Mouse (Mus musculus) embryonic facial prominence, embryonic 13.5 days (tissue): ENCODE data around the gene Lypd5. TPM values are rescaled to one million over a fixed set of nuclear protein-coding genes. Genes with fewer than 3 reads are reported as not detected.
A peak's percentile ranks its signal among the peaks of the same experiment; 100 is the strongest.

Experiments
- ATAC-seq: fragments of 200-750 bp; cut with Nextera tagmentation; 2 replicates; pipeline ENCODE4 v1.8.0; 2017; ENCODE audit warnings: low read depth; ENCODE audit not compliant: insufficient number of reproducible peaks, insufficient read depth, low FRiP score, low TSS enrichment
- H3K27ac ChIP-seq: fragments of 300-500 bp; sonication (generic); 2 replicates; pipeline ENCODE4 v1.5.1; 2015; ENCODE audit warnings: moderate library complexity, mild to moderate bottlenecking, inconsistent platforms
- H3K27me3 ChIP-seq: fragments of 300-500 bp; sonication (generic); 2 replicates; pipeline ENCODE4 v1.6.1; 2015; ENCODE audit warnings: mild to moderate bottlenecking, inconsistent platforms
- H3K36me3 ChIP-seq: fragments of 300-500 bp; sonication (generic); 2 replicates; pipeline ENCODE4 v1.6.1; 2015; ENCODE audit warnings: mild to moderate bottlenecking, inconsistent platforms
- H3K4me1 ChIP-seq: fragments of 300-500 bp; sonication (generic); 2 replicates; pipeline ENCODE4 v1.6.1; 2015; ENCODE audit warnings: inconsistent platforms
- H3K4me2 ChIP-seq: fragments of 300-500 bp; sonication (generic); 2 replicates; pipeline ENCODE4 v1.6.1; 2015; ENCODE audit warnings: moderate library complexity, mild to moderate bottlenecking, inconsistent platforms
- H3K4me3 ChIP-seq: fragments of 300-500 bp; sonication (generic); 2 replicates; pipeline ENCODE4 v1.5.1; 2015; ENCODE audit warnings: mild to moderate bottlenecking, inconsistent platforms
- H3K9ac ChIP-seq: fragments of 300-500 bp; sonication (generic); 2 replicates; pipeline ENCODE4 v1.6.1; 2015; ENCODE audit warnings: mild to moderate bottlenecking, inconsistent platforms
- H3K9me3 ChIP-seq: fragments of 300-500 bp; sonication (generic); 2 replicates; pipeline ENCODE4 v1.6.1; 2016; ENCODE audit warnings: inconsistent platforms
- WGBS: fragments of 180-500 bp; shearing (Covaris S2); methylation state at CpG from one replicate; pipeline ENCODE4 v1.1.7; 2015; ENCODE audit warnings: mixed read lengths; 5-methylcytosine and 5-hydroxymethylcytosine counted together
- polyA plus RNA-seq: library from polyadenylated mRNA; unstranded; fragments of >200 nt; fragmentation: Nextera tagmentation; extraction: Ambion mirVana; gene quantifications from 2 replicates; pipeline ENCODE4 v1.2.1, GENCODE M21; 2015

The Lypd5 gene
- 0.45 and 0.91 TPM in 2 replicates for polyA plus RNA-seq

DNA sequence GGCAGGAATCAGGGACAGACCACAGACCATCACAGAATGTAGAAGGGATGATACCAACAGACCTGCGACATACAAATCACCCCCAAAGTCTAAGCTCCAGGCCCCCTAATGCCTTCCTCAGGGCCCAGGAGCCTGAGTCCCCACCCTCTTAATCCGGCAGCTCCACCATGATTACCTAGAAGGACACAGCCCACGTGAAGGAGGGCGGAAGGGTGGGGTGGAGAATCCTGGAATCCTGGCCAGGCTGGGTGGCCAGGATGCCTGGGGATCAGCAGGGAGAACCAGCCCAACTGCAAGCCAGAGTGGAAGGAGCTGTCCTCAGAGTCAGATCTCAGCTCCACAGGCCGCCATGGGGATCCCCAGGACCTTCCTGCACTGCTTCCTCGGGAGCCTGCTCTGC lies at the start of gene Lypd5:
Gene Lypd5, plus strand, starts transcription at position 301 of the 400 bp plus-strand sequence.
- Histone ChIP-seq H3K4me1 (no peaks in the 10 kb centered on the region), H3K9me3 (no peaks in the 10 kb centered on the region), H3K27ac (no peak within 1 kb of the TSS), H3K9ac (no peak within 1 kb of the TSS), H3K36me3 (no peaks in the 10 kb centered on the region), H3K27me3 (peaks cover 9% of the 10 kb centered on the region; the same call in 1 of the 2 replicates), H3K4me3 (no peak within 1 kb of the TSS), H3K4me2 (no peak within 1 kb of the TSS)
- WGBS: 43% methylated on average over 6 of the region's 6 CpGs
- ATAC-seq: no peak

DNA sequence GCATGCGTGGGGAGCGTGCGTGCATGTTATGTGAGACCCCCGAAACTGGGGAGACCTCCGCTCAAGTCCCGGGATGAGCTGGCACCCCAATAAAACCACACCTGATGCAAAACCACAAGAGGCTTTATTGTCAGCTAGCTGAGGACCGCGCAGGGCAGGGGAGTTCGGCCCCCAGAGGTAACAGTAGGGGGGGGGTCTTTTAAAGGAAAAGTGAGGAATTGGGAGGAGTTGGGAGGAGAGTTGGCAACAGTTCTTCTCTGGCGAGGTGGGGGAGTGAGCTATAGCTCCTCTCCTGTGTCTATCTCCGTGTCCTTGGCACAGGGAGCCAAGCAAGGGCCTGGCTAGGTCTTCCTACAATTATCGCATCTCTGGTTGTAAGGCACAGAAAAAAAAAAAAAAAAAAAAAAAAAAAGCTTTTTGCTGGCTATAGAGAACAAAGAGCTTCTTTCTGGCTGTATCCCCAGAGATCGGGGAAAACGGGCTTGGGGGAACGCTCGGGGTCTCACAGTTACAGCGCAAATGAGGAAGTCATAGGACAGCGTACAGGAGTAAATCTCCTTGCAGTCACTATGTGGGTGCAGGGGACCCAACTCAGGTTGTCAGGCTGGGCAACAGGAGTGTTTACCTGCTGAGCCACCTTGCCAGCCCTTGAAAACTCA lies 49.0 kb upstream of the Lypd5 start:
- 0 out of 2 replicates have a peak, but pooled peaks have one; percentile 1 for ATAC-seq
- Histone ChIP-seq H3K4me1 (peaks cover 11% of the 10 kb centered on the region), H3K27ac (peak overlapping the region; percentile 98), H3K9ac (peak overlapping the region; percentile 71), H3K27me3 (no peaks in the 10 kb centered on the region), H3K4me3 (peak overlapping the region; percentile 70), H3K36me3 (peaks cover 54% of the 10 kb centered on the region), H3K4me2 (peak overlapping the region; percentile 88), H3K9me3 (no peaks in the 10 kb centered on the region)
- under 1% methylated on average over 18 of the region's 18 CpGs for WGBS

DNA sequence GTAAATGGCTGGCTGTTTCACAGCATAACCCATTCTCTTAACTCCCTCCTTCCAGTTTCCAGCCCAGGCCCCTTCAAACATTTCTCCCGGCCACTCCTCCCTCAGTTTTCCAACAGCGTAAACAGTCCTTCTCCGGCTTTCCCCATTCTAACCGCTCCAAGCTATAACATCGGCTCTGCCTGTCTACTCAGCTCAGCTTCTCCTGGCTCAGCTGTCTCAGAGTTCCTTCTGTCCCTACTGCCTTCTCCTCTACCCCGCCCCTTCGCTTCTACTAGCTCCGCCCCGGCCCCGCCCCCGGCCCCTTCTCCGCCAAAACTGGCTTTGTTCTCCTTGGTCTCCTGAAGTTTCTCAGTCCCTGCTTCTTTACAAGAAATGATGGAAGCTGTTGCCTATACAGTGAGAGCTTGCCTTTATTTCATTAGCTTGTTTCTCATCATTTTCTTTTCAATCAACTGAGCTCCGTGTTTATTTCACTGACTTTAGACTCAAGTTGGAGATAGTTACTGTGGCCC lies 48.2 kb upstream of the Lypd5 start, which contains the start of gene Zfp61:
Gene Zfp61, minus strand, starts transcription at position 462 of the 512 bp plus-strand sequence.
- Histone ChIP-seq H3K9me3 (no peaks in the 10 kb centered on the region), H3K4me1 (peaks cover 11% of the 10 kb centered on the region), H3K9ac (peak within 1 kb of the TSS; percentile 71), H3K4me2 (peak within 1 kb of the TSS; percentile 88), H3K36me3 (peaks cover 46% of the 10 kb centered on the region), H3K27me3 (no peaks in the 10 kb centered on the region), H3K27ac (peak within 1 kb of the TSS; percentile 98), H3K4me3 (peak within 1 kb of the TSS; percentile 70)
- 2% methylated on average over 13 of the region's 13 CpGs for WGBS
- ATAC-seq: peak; percentile 70; the same call in 1 of the 2 replicates

- peak overlapping the region; percentile 85 for H3K9ac ChIP-seq
- no peak; the same call in 1 of the 2 replicates for ATAC-seq
These were observed 33.0 kb upstream of the Lypd5 start for GRCm38 (mm10) chr7:24315726-24316566.

GRCm38 (mm10) chr7:24316567-24317092 lies 32.4 kb upstream of the Lypd5 start, which contains the start of gene Zfp94:
Zfp94 (minus strand) TSS chr7:24316666.
- H3K9ac ChIP-seq: peak within 1 kb of the TSS; percentile 85
- ATAC-seq: peak; percentile 82
- 2% methylated on average over 33 of the region's 33 CpGs for WGBS
- H3K27me3 ChIP-seq: no peaks in the 10 kb centered on the region
- peak within 1 kb of the TSS; percentile 85 for H3K4me2 ChIP-seq
- peak within 1 kb of the TSS; percentile 90 for H3K27ac ChIP-seq
- H3K9me3 ChIP-seq: no peaks in the 10 kb centered on the region
- H3K36me3 ChIP-seq: peaks cover 13% of the 10 kb centered on the region
- H3K4me1 ChIP-seq: peaks cover 7% of the 10 kb centered on the region
- H3K4me3 ChIP-seq: peak within 1 kb of the TSS; percentile 68

More at GRCm38 (mm10) chr7:24315726-24316566, 33.0 kb upstream of the Lypd5 start:
- peak overlapping the region; percentile 90 for H3K27ac ChIP-seq
- peaks cover 19% of the 10 kb centered on the region for H3K36me3 ChIP-seq
- H3K9me3 ChIP-seq: no peaks in the 10 kb centered on the region
- peak overlapping the region; percentile 68 for H3K4me3 ChIP-seq
- 26% methylated on average over 29 of the region's 29 CpGs for WGBS
- peaks cover 7% of the 10 kb centered on the region for H3K4me1 ChIP-seq
- no peaks in the 10 kb centered on the region for H3K27me3 ChIP-seq
- peak overlapping the region; percentile 85 for H3K4me2 ChIP-seq

DNA sequence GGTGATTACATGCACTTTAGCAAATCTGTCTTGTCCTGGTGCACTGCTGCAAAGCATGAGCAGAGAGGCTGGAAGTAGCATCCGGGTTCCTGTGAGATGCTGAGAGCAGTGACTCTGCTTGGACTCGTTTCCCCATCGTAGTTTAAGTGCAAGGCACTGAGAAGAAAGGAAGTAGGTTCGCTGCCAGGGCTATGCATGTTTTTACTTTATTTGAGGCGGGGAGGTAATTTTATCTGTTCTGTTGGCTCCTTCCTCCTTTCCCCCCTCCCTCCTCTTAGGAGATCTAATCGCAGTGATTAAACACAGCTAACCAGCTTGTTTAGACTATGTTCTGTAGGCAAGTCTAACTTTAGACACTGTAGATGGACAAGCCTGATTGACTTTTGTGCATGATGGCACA lies 30.1 kb upstream of the Lypd5 start:
- H3K4me3 ChIP-seq: no peak overlapping the region
- H3K4me2 ChIP-seq: no peak overlapping the region
- peak overlapping the region; percentile 40; the same call in 1 of the 2 replicates for H3K27ac ChIP-seq
- no peaks in the 10 kb centered on the region for H3K27me3 ChIP-seq
- no peak for ATAC-seq
- H3K9ac ChIP-seq: no peak overlapping the region
- WGBS: 38% methylated on average over 6 of the region's 6 CpGs
- H3K36me3 ChIP-seq: no peaks in the 10 kb centered on the region
- H3K4me1 ChIP-seq: peaks cover 7% of the 10 kb centered on the region
- H3K9me3 ChIP-seq: peaks cover under 1% of the 10 kb centered on the region; the same call in 1 of the 2 replicates

- ATAC-seq: no peak
- Histone ChIP-seq H3K4me1 (peaks cover 7% of the 10 kb centered on the region; the same call in 1 of the 2 replicates), H3K27me3 (no peaks in the 10 kb centered on the region), H3K4me2 (no peak overlapping the region), H3K9ac (no peak overlapping the region), H3K4me3 (no peak overlapping the region), H3K9me3 (peaks cover 9% of the 10 kb centered on the region), H3K36me3 (no peaks in the 10 kb centered on the region), H3K27ac (no peak overlapping the region)
- 80% methylated on average over 4 of the region's 4 CpGs for WGBS
These were observed 26.4 kb upstream of the Lypd5 start for GRCm38 (mm10) chr7:24322593-24322992.

DNA sequence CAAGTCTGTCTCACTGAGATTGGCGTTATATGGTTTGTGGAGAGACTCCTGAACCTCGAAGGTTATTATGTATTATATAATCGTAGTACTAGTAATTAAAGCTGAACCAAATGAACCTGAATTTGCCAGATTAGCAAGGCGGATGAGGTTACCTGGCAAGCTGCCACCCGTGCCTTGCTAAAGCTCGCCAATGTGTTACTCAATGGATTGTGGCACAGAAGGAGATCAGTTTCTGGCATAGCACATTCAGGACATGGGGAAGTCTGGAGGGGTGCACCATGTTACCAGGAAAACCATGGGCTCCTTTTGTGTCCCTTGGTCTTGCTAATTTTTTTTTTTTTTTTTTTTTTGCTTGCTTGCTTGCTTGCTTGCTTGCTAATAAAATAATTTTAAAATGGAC lies 23.8 kb upstream of the Lypd5 start:
- Histone ChIP-seq H3K4me3 (peak overlapping the region; percentile 38; the same call in 1 of the 2 replicates), H3K36me3 (no peaks in the 10 kb centered on the region), H3K27me3 (no peaks in the 10 kb centered on the region), H3K4me1 (peaks cover 7% of the 10 kb centered on the region; the same call in 1 of the 2 replicates), H3K9me3 (peaks cover 9% of the 10 kb centered on the region), H3K9ac (peak overlapping the region; percentile 67; the same call in 1 of the 2 replicates), H3K4me2 (peak overlapping the region; percentile 63), H3K27ac (no peak overlapping the region)
- no peak for ATAC-seq
- 80% methylated on average over 6 of the region's 6 CpGs for whole genome bisulfite sequencing

DNA sequence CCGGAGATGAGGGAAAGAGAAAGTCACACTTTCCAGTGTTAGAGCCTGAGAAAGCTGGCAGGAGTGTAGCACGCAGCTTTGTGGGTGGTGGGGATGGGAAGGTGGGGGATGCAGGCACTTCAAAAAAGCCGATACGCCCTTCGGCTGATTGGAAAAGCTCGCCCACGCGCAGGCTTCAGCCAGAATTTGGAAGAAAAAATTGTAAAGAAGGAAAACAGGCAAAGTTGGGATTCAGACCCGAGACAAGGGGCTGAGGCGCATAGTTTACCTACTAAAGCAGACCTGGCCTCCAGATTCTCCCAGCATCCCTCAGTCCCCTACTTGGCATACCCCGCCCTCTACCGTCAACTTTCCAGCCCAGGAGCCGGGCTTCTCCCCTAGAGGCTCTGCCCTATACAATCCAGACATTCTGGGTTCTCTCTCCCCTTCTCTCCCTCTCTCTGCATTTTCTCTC lies 23.3 kb upstream of the Lypd5 start:
- Histone ChIP-seq H3K27me3 (no peaks in the 10 kb centered on the region), H3K4me1 (peaks cover 7% of the 10 kb centered on the region; the same call in 1 of the 2 replicates), H3K4me3 (peak overlapping the region; percentile 38), H3K36me3 (no peaks in the 10 kb centered on the region), H3K27ac (peak overlapping the region; percentile 63), H3K4me2 (peak overlapping the region; percentile 63), H3K9me3 (peaks cover 9% of the 10 kb centered on the region), H3K9ac (peak overlapping the region; percentile 67)
- WGBS: 4% methylated on average over 13 of the region's 13 CpGs
- ATAC-seq: peak; percentile 52; the same call in 1 of the 2 replicates

- no peak for ATAC-seq
- peak overlapping the region; percentile 63 for H3K4me2 ChIP-seq
- 46% methylated on average over 20 of the region's 20 CpGs for WGBS
- peaks cover 7% of the 10 kb centered on the region; the same call in 1 of the 2 replicates for H3K4me1 ChIP-seq
- H3K36me3 ChIP-seq: no peaks in the 10 kb centered on the region
- peaks cover 9% of the 10 kb centered on the region for H3K9me3 ChIP-seq
- H3K27ac ChIP-seq: peak overlapping the region; percentile 63
- H3K9ac ChIP-seq: peak overlapping the region; percentile 67
- no peaks in the 10 kb centered on the region for H3K27me3 ChIP-seq
- peak overlapping the region; percentile 38 for H3K4me3 ChIP-seq
These were observed 22.5 kb upstream of the Lypd5 start for GRCm38 (mm10) chr7:24326273-24327135.
